Mouse (Mus musculus) MN1 (cell line): ENCODE results near the gene Vmn2r49.
"Not testable (repeated sequence)": the region's sequence is repeated elsewhere in the genome, so short reads cannot be mapped to it uniquely, and the experiment has no call there.

Source experiments
- DNase-seq: peaks from one replicate; pipeline ENCODE4 v3.0.0-alpha.2; 2016; ENCODE audit warnings: low spot score

Gene Vmn2r49

DNA sequence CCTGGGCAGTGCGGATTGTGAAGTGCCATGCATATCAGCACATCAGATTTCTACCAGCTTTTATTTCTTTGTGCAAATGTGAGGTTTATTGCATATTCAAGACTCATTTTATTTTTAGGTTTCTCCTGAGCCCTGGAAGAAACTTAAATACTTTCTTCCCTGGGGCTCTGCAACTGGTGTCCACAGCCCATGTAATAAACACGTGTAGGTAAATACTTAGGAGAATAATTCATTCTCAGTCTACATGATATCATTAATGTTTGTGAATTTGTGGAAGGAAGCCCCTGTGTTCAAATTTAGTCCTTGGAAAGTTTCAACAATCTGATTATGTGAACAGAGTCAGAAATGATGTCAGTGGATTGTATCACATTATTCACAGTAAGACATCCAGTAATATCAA is at the start of gene Vmn2r49:
TSS of gene Vmn2r49 (minus strand) at position 101 of the 400 bp plus-strand sequence.
- not testable (repeated sequence) for DNase-seq

DNA sequence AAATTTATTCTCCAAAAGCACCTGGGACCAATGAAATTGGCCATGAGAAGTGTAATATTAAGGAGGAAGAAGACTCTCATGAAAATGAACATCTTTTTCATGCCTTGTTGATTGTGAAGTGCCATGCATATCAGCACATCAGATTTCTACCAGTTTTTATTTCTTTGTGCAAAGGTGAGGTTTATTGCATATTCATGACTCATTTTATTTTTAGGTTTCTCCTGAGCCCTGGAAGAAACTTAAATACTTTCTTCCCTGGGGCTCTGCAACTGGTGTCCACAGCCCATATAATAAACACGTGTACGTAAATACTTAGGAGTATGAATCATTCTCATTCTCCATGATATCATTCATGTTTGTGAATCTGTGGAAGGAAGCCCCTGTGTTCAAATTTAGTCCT is 38.6 kb downstream of the Vmn2r49 start, which contains the start of gene Vmn2r48:
TSS of gene Vmn2r48 (minus strand) at position 101 of the 400 bp plus-strand sequence.
- DNase-seq: not testable (repeated sequence)
